Mouse (Mus musculus): ENCODE data around the gene Wbp1l.
A peak's percentile ranks its signal among the peaks of the same experiment; 100 is the strongest.

DNA sequence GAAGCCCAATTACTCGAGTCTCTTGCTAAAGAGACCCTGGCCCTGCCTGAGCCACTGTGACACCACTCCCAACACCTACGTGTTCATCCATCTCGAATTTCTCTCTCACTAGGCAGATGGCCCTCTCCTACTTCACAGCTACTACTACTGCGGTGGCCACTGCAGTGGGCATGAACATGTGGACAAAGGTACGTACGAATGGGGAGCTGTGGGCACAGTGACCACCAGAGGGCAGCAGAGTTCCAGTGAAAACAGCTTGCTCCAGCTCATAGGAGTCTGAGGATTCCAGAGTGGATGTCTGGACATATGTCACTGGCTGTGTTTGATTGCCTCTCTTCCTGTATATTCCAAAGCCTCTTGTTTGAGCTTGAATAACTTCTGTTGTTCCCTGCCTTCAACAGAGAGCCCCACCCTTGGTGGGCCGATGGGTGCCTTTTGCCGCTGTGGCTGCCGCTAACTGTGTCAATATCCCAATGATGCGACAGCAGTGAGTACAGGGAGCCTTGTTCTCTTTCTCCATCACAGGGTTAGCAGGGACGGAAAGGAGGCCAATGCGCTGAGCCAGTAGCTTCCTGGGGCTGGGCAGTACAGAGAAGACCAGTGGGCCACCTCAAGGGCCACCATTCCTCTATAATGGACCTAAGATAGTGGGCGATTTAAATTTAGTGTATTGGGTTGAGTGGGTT, 10.9 kb upstream of the Wbp1l start:
- TF ChIP-seq CTCF (IDR thresholded peaks at IDR 0.05; ENCODE audit: control insufficient read depth, insufficient read depth, insufficient replicate concordance, low read depth, low read length), result peak; percentile 96
- TF ChIP-seq POLR2A (IDR thresholded peaks at IDR 0.05; ENCODE audit: control insufficient read depth, low read depth, low read length), result no peak
